Mouse (Mus musculus) cerebellum, postnatal 36 days (tissue): ENCODE measurements around the gene Rngtt.
"Not testable (repeated sequence)": the region's sequence is repeated elsewhere in the genome, so short reads cannot be mapped to it uniquely, and the experiment has no call there.

Experiments used
- DNase-seq, 2 experiments: peaks; one replicate each; pipeline ENCODE4 v3.0.0; 2021 to 2022; ENCODE audit warnings: mixed read lengths in 2 of 2

Rngtt gene

GRCm38 (mm10) chr4:33314150-33314549 is 4.0 kb downstream of the Rngtt start:
- not testable (repeated sequence) for DNase-seq

GRCm38 (mm10) chr4:33315840-33316239 is 5.7 kb downstream of the Rngtt start:
- no peak for DNase-seq

DNA sequence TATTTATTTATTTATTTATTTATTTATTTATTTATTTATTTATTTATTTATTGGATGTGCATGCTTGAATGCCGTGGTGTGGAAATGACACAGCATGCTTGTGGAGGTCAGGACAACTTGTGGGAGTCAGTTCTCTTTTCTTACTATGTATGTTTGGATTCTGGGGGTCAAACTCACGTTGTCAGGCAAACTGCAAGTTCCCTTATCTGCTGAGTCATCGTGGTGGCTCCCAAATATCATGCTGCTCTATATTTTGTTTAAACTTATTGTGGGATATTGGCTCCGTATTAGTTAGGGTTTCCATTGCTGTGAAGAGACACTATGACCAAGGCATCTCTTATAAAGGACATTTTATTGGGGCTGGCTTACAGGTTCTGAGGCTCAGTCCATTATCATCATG is 21.0 kb downstream of the Rngtt start:
- DNase-seq = no peak

GRCm38 (mm10) chr4:33332956-33333455 is 22.9 kb downstream of the Rngtt start:
- DNase-seq = no peak

- no peak for DNase-seq
These were observed 27.9 kb downstream of the Rngtt start for GRCm38 (mm10) chr4:33337999-33338398.

DNA sequence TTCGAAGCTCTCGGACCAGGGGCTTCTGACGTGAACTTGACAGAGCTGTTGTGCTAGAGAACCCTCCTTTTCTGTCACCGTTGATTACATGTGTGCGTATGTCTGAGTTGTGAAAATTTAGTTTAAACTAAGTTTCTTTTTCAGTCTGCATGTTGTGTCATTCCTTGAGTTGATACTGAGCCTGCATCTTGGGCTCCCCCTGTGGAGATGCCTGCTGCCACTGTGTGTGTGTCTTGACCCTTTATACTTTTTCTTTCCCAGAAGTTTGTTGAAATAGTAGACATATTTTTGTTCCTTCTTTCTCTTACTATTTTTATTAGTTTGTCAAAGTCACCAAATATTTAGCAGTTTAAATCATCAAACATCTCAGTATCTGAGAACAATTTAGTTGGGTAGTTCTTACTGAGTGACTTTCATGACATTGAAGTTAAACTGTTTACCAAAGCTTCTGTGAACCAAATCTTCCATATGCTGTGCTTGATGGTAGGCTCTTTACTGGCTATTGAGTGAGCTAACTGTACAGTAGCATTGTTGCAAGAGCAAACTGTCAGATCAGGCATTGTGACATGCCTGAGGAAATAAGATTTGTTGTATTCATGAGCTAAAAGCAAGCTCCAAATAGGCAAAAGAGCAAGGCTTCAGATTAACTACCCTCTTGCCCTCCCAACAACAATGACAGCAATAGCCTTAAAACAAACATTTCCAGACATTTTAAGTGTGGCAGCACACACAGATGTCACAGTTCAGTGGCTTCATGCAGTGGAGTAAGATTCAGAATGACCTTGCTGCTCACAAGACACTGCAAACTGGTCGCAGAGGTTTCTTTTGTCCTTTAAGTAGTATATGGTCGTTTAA is 33.0 kb downstream of the Rngtt start:
- DNase-seq = no peak

- DNase-seq = no peak
These were observed 33.6 kb downstream of the Rngtt start for GRCm38 (mm10) chr4:33343732-33344057.

- no peak for DNase-seq
These were observed 53.3 kb downstream of the Rngtt start for GRCm38 (mm10) chr4:33363451-33363850.

DNA sequence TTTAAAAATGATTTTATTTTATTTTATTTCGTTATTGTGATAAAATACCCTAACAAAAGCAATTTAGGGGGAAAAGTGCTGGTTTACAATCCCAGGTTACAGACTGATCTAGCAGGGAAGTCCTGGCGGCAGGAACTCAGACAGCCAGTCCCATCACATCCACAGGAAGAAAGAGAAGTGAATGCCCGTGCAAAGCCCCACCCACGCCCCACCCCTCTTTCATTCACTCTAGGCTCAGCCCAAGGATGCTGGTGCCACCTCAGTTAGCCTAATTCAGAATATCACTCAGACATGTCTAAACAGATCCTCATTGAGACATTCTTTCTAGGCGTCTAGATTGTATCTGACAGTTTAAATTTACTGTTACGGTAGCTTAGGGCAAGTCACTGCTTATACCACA is 64.8 kb downstream of the Rngtt start:
- DNase-seq = no peak

DNA sequence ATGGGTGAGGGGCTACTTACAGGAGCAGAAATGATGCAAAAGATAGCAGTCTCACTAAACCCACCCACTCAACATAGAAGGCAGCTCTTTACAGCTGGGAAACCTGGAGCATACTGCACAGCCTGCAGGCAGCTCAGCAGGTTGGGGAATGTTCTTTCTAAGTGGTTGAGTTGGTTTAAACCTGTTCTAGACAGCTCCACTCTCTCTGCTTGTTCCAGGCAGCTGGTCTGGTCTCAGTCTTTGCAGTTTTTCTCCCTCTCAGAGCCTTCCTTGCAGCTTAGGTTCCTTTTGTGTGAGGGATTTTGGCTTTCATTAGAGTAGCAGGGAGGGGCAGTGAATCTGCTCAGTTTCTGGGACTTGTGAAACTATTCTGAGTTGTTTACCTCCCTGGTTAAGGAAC is 67.5 kb downstream of the Rngtt start:
- no peak for DNase-seq

GRCm38 (mm10) chr4:33378894-33379293 is 68.8 kb downstream of the Rngtt start:
- DNase-seq = no peak

- no peak for DNase-seq
These were observed 78.8 kb downstream of the Rngtt start for GRCm38 (mm10) chr4:33388899-33389298.

DNA sequence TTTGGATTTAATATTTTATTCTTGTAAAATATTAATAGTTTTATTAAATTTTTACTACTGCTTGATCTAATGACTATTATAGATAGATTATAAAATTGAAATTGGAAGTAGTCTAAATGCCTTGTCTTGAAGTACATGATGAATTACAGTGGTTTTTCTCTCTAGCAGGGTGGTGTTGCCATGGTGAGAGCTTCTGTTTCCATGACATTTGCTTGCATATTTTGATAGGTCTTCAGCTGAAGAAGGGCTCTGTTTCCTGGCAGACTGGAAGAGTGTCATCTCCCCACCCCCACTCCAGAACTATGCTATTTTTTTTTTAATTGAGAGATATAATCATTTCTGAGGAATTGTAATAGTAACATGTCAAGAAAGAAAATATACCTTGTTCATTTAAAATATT is 80.5 kb downstream of the Rngtt start:
- no peak for DNase-seq

DNA sequence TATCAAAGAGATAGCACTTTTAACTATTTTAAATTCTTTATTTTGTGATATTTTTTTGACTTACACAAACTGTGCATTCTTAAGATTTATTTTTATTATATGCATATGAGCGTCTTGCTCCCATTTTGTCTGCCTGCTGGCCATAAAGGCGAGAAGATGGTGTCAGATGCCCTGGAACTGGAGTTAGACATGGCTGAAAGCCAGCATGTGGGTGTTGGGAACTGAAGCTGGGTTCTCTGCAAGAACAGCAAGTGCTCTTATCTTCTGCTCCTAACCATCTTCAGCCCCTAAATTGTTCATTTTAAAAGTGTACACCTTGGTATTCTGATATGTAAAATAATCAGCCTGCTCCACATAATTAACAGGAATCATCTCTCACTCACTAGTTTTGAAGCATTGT is 83.3 kb downstream of the Rngtt start:
- peak in 1 of 2 experiments; percentile 17 for DNase-seq

- DNase-seq = peak; percentile 83 to 92
These were observed 86.4 kb downstream of the Rngtt start for GRCm38 (mm10) chr4:33396222-33397176.

DNA sequence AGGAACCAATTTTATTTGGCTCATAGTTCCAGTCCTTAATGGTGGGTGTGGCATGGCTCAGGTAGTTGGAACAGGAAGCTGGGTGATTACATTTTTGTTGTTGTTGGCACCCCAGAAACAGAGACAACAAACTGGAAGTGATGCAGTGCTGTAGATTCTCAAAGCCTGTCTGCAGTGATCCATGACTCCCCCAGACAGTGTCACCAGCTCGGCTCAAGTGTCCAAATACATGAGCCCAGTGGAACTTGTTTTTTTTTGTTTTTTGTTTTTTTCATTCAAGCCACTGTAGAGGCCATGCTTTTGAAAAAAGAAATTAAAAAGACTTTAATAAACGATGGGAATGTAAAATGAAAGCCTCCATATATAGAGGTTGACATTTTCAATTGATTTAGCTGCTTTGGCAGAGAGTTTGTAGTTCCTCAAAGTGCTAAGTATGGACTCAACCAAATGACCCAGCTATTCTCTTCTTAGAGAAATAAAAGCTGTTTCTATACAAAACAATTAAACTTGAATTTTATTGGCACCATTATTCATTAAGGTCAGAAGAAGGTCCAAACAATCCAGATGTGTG is 95.7 kb downstream of the Rngtt start:
- DNase-seq = no peak

GRCm38 (mm10) chr4:33413791-33414190 is 103.7 kb downstream of the Rngtt start:
- DNase-seq = no peak

DNA sequence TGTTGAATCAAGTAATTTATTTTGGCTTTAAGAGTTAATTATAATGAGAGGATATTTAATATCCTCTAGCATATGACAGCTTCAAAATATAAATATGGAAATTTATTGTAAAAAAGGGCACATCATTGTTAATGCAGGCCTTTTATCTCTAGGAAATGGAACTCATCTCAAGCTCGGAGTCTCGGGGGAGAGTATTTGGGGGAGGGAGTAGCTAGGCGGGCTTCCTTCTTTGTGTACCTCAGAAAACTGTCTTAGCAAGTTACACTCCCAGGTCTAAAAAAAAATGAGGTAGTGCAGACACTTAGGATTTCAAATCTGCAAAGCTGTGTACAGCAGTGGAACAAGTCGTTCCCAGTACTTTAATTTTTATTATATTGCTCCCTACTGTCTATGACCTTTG is 104.7 kb downstream of the Rngtt start:
- no peak for DNase-seq

GRCm38 (mm10) chr4:33417391-33417790 is 107.3 kb downstream of the Rngtt start:
- no peak for DNase-seq

- no peak for DNase-seq
These were observed 109.5 kb downstream of the Rngtt start for GRCm38 (mm10) chr4:33419644-33420043.

GRCm38 (mm10) chr4:33428856-33429255 is 118.7 kb downstream of the Rngtt start:
- DNase-seq = no peak

GRCm38 (mm10) chr4:33441864-33442263 is 131.8 kb downstream of the Rngtt start:
- no peak for DNase-seq

- DNase-seq = no peak
These were observed 136.2 kb downstream of the Rngtt start for GRCm38 (mm10) chr4:33446265-33446664.
